Mouse (Mus musculus) T-cell, adult 2 months (primary cell): ENCODE measurements around the gene Palm.
A peak's percentile ranks its signal among the peaks of the same experiment; 100 is the strongest.

Source experiments
- DNase-seq: peaks from one replicate; pipeline ENCODE4 v3.0.0; 2022; ENCODE audit warnings: low spot score

Palm gene

DNA sequence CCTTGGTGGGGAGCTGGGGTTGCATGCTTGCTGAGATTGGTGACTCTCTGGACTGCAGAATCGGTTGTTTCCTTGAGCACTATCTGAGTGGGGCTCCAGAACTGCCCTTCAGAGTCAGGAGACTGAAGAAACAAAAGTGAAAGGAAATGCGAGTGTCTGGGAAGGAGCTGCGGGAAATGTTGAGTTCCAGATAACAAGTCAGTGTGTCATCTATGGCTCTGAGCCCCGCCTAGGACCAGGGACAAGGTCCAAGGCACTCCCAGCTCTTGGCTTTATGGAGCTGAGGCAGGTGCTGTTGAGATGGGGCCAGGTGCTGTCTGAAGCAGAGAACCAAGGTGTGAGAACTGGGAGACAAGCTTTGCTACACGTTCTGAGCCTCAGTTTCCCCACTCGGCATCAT is 31.0 kb downstream of the Palm start:
- DNase-seq: no peak

DNA sequence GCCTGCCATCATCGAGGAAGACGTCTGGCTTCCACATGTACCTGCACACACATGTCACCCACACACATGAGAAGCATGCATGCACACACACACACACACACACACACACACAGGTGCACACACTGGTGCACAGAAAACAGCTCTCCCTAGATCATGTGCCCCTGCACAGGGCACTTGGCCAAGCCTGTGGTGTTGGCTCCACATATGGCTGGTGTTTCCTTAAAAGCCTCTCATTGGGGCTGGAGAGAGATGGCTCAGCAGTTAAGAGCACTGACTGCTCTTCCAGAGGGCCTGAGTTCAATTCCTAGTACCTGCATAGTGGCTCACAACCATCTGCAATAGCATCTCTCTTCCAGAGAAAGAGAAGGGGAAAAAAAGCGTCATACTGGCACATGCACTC is 38.2 kb downstream of the Palm start:
- DNase-seq: no peak

DNA sequence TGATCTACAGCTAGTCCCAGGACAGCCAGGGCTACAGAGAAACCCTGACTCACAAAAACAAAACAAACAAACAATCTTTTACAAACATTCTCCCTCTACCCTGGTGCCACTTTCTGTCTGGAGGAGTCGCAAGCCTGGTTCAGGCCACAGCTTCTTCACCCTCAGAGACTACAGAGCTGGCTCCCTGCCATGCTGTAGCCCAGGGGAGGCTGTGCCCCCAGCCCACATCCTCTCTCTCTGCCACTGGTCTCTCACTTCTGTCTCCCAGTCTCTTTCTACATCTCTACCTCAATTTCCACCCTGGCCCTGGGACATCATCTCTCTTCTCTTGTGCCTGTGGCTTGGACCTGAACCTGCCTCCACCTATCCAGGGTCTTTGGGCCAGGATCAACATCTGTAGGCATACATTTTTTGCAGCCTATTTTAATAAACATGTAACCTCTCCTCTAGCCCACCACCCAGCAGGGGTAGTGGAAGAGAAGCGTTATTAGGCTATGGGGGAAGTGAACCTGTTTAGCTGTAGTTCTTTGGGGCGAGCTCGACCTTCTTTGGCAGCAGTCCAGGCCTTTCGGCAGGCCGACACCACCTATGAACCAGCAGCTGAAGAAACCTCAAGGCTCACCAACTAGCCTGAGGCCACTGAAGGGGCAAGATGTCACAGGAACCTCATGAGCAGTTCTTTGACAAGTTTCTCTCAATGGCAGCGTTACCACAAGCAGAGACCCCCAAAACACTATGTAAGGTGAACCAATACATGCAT is 38.8 kb downstream of the Palm start:
- DNase-seq: peak; percentile 47

- no peak for DNase-seq
Observed at GRCm38 (mm10) chr10:79832786-79833181, 39.4 kb downstream of the Palm start.

GRCm38 (mm10) chr10:79834769-79835398 is 41.5 kb downstream of the Palm start:
- DNase-seq: peak; percentile 76

DNA sequence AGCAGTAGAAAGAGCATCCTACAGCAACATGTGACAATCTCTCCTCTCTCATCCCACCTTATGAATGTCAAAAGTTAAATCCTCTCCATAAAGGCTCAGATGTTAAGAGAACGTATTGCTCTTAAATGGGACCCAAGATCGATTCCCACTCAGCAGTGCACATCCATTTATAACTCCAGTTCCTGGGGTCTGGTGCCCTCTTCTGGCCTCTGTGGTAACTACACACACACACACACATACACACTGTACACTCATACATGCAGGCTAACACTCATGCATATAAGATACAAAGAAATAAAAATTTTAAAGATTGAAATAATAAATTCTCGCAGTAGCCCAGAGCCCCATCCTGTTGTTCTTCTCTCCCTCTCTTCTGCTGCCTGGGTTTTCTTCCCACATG is 43.5 kb downstream of the Palm start:
- DNase-seq: no peak

- DNase-seq: no peak
Observed at GRCm38 (mm10) chr10:79838151-79838550, 44.8 kb downstream of the Palm start.

DNA sequence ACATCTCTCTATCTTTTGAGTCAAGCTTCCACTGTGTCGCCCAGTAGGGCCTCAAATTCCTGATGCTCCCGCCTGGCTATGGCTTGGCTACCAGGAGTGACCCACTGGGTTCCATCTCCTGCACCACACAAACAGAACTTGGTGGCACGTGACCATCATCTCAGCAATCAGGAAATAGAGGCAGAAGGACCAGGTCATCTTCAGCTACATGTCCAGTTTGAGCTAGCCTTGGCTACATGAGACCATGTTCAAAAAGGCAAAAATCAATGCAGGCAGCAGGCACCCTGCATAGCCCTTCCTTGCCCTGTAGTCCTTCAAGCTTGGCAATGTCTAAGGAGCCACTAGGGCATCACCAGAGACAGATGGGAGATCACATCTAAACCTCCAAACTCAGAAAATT is 46.7 kb downstream of the Palm start:
- no peak for DNase-seq

GRCm38 (mm10) chr10:79840644-79841551 is 47.5 kb downstream of the Palm start:
- no peak for DNase-seq

GRCm38 (mm10) chr10:79842322-79842721 is 49.0 kb downstream of the Palm start:
- DNase-seq: no peak

DNA sequence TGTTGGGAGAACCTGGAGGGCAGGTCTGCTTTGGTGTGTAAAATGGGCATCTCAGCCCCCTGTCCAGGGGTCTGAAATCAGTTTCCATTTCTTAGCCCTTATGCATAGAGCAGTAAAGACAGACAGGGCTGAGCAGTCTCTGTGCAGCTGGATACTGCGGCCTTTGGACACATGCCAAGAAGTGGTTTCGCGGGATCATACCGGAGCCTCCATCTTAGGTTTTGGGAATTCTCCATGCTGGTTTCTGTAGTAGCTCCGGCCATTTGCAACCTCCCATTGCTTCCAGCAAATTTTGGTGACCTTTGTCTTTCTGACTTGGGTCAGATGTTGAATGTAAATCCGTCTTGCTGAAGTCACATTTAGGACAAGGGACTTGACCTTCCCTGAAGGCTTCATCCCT is 50.1 kb downstream of the Palm start:
- no peak for DNase-seq

DNA sequence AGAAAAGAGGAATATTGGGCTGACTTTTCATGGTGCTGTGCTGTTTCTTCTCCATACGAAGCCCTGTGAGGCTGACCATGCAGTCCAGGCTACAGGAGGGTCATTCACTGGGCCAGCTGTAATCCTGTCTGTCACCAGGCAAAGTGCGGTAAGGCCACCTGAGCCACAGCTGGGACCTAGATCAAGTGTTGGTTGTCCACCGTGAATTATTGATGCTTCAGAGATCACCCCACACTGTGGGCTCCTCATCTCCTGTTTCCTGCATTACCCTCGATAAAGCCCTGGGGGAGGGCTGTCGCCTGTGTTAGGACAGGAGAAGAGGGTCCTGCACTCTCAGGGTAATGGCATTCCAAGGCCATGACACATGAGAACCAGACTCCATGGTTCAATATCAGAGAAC is 53.2 kb downstream of the Palm start:
- DNase-seq: no peak

- DNase-seq: no peak
Observed at GRCm38 (mm10) chr10:79849941-79850628, 56.7 kb downstream of the Palm start.

- no peak for DNase-seq
Observed at GRCm38 (mm10) chr10:79851653-79852052, 58.3 kb downstream of the Palm start.

GRCm38 (mm10) chr10:79852107-79852789 is 58.9 kb downstream of the Palm start:
- DNase-seq: peak; percentile 42

- DNase-seq: no peak
Observed at GRCm38 (mm10) chr10:79852827-79853226, 59.5 kb downstream of the Palm start.

DNA sequence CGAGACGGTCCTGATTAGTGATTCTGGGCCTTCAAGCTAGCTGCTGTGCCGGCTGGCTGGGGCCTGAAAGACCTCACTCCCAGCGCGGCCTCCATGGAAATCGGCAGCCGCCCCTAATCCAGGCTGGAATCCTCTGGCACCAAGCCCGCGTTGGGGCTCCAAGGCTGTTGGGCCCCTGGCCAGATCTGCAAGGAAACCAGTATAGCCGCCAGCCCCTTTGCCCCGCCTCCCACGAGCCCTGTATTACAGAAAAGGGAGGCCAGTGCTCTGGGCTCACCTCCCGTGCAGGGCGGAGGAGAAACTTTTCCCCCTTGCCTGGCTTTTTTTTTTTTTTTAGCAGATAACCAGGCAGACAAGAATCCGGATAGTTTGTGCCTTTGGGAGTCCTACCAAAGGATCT is 60.0 kb downstream of the Palm start:
- no peak for DNase-seq

DNA sequence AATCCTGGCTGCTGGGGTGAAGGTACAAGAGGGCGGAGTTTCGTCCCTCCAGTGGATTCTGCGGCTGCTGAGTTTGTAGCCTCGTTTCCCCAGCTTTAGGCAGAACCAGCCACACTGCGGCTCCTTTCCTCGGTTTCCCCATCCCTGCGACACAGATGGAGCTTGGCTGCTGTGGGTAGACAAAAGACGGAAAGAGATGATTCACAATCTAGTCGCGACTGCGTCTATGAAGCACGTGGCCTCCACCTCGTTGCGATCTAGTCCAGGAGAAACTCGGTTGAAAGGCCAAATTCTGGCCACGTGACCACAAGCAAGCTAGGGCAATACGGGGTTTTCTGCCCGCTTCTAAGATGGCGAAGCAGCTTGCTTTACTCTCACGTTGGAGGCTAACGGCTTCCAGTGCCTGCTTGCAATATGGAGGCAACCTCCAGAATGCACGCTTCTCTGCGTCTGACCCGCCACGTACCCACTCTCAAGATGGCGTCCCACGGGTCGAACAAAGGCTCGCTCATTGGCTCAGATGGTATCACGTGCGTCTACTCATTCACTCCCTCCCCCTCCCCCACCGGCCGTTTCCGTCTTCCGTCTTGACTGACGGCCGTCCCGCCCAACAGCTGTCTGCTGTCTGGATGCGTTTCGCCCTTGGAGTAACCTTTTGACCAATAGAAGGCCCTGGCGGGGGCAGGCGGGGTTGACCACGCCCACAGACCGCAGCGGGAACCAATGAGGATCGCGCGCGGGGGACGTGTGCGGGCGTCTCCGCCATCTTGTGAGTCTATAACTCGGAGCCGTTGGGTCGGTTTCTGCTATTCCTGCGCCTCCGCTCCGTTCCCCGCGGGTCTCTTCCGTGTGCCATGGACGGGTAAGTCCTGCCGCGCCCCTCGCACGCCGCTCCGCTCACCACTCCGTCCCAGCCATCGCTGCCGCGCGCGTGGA is 60.8 kb downstream of the Palm start, which contains the start of gene Ptbp1:
TSS of gene Ptbp1 (plus strand) at position 568 of the 936 bp plus-strand sequence.
- peak; percentile 99 for DNase-seq

DNA sequence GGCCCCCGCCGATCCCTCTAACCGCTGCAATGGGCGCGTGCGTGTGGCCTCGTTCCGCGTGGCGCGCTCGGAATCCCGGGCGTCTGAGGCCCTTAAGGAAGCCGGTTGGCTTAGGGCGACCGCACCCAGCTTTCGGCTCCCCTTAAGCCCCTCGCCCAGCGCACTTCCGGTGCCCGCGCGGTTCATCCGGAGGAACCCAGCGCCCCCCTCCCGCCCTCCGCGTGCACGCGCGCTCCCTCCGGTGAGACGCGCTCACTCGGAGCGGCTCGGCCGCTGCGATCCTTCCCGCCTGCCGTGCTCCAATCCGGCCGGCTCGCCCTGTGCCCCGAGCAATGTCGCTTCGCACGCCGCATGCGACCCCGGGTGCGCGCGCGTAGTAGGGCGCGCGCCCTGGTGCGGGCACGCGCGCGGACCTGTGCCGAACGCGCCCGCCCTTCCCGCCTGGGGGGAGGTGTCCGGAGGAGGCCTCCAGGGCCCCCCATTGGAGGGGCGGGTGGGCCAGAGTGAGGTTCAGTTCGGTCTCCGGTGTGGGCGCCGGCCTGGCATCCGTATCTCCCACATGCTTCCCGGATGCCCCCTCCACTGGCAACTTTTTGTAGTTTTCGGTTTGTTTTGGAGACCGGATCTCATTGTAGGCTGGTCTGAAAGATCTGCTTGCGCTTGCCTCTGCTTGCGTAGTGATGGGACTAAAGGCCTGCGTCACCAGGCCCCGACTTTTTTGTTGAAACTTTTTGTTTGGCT is 61.6 kb downstream of the Palm start:
- peak; percentile 86 for DNase-seq
